Mouse (Mus musculus) lung, postnatal 0 days (tissue): ENCODE data around the gene Ttc38. TPM values are rescaled to one million over a fixed set of nuclear protein-coding genes. Genes with fewer than 3 reads are reported as not detected.

Experiments used
- ATAC-seq: fragments of 200-750 bp; cut with Nextera tagmentation; 2 replicates; pipeline ENCODE4 v1.8.0; 2017; ENCODE audit warnings: moderate library complexity
- DNase-seq: peaks from one replicate; pipeline ENCODE4 v3.0.0-alpha.2; 2016; ENCODE audit warnings: low spot score
- H3K27ac ChIP-seq: fragments of 300-500 bp; sonication (generic); 2 replicates; pipeline ENCODE4 v1.5.1; 2014; ENCODE audit warnings: antibody characterized with exemption, mild to moderate bottlenecking, low read length, mixed read lengths
- H3K27me3 ChIP-seq: fragments of 300-500 bp; sonication (generic); replicated peaks from 2 replicates; pipeline ENCODE4 v1.6.1; 2014; ENCODE audit warnings: low read length, mixed read lengths; ENCODE audit not compliant: insufficient read depth
- H3K36me3 ChIP-seq: fragments of 300-500 bp; sonication (generic); 2 replicates; pipeline ENCODE4 v1.6.1; 2014; ENCODE audit warnings: low read length, mixed read lengths; ENCODE audit not compliant: insufficient read depth
- H3K4me1 ChIP-seq: fragments of 300-500 bp; sonication (generic); 2 replicates; pipeline ENCODE4 v1.6.1; 2014; ENCODE audit warnings: antibody characterized with exemption, low read depth, low read length, mixed read lengths; ENCODE audit not compliant: insufficient read depth
- H3K4me2 ChIP-seq: fragments of 300-500 bp; sonication (generic); replicated peaks from 2 replicates; pipeline ENCODE4 v1.6.1; 2014; ENCODE audit warnings: low read depth, mild to moderate bottlenecking, low read length, moderate library complexity, mixed read lengths
- H3K4me3 ChIP-seq: fragments of 300-500 bp; sonication (generic); 2 replicates; pipeline ENCODE4 v1.5.1; 2014; ENCODE audit warnings: low read depth, low read length
- H3K9ac ChIP-seq: fragments of 300-500 bp; sonication (generic); replicated peaks from 2 replicates; pipeline ENCODE4 v1.6.1; 2014; ENCODE audit warnings: low read depth, mild to moderate bottlenecking
- H3K9me3 ChIP-seq: fragments of 300-500 bp; sonication (generic); 2 replicates; pipeline ENCODE4 v1.6.1; 2016; ENCODE audit warnings: low read length, mixed read lengths
- CTCF ChIP-seq: IDR thresholded peaks from 2 replicates; pipeline ENCODE4 v1.5.1; 2016; ENCODE audit warnings: antibody characterized with exemption, mild to moderate bottlenecking
- EP300 ChIP-seq: IDR thresholded peaks from 2 replicates; pipeline ENCODE4 v1.6.1; 2016; ENCODE audit warnings: antibody characterized with exemption, mild to moderate bottlenecking, control low read depth
- WGBS: fragments of 180-500 bp; shearing (Covaris S2); extraction: QIAGEN DNeasy Blood & Tissue Kit; methylation state at CpG from one replicate; pipeline ENCODE4 v1.1.7; 2014; 5-methylcytosine and 5-hydroxymethylcytosine counted together
- polyA plus RNA-seq: library from polyadenylated mRNA; unstranded; fragments of >200 nt; fragmentation: Nextera tagmentation; extraction: Ambion mirVana; gene quantifications from 2 replicates; pipeline ENCODE4 v1.2.1, GENCODE M21; 2015

Ttc38 gene
- polyA plus RNA-seq, 1 experiment from 2014 or later, result 8.7 TPM

DNA sequence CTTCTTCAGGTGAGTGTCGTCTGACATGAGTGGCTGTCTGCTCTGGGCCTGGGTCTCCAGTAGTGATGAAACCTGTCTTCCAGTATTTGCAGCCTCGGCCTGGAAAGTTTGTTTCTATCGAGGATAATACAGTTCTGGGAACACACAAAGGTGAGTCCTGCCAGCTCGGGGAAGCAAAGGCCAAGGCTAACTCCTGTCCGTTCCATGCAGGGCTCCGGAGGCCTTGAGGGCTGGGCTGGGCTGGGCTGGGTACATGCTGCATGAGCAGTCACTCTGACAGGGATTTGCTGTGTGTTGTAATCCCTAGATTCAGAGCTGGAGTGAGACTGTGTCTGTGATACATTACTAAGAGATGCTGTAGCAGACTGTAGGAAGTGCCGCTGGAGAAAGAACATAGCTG is 61.8 kb downstream of the Ttc38 start:
- Histone ChIP-seq H3K9ac (no peak overlapping the region), H3K9me3 (no peaks in the 10 kb centered on the region), H3K27ac (no peak overlapping the region), H3K4me3 (no peak overlapping the region), H3K4me1 (no peaks in the 10 kb centered on the region), H3K36me3 (peaks cover 48% of the 10 kb centered on the region), H3K4me2 (no peak overlapping the region), H3K27me3 (no peaks in the 10 kb centered on the region)
- TF ChIP-seq CTCF (no peak), EP300 (no peak)
- no peak for DNase-seq
- ATAC-seq, result no peak
- WGBS, result 85% methylated on average over 7 of the region's 7 CpGs

DNA sequence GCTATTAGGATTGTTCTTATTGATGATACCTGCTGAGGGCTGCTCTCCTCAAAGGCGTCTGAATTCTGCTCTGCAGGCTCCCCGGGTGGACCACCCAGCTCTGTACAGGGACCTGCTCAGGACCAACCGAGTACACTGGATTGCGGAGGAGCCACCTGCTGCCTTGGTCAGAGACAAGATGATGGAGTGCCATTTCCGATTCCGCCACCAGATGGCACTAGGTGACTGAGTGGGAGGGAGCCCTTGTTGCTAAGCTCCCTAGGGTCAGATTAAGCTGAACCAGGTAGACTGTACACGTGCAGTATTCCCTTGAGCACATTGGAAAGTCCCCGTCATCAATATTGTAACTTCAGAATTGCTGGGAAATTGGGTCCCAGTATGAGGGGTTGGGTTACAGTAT is 64.2 kb downstream of the Ttc38 start:
- TF ChIP-seq CTCF (peak; percentile 94), EP300 (no peak)
- no peaks in the 10 kb centered on the region for H3K4me1 ChIP-seq
- no peak overlapping the region for H3K4me3 ChIP-seq
- H3K27me3 ChIP-seq, result no peaks in the 10 kb centered on the region
- H3K9me3 ChIP-seq, result no peaks in the 10 kb centered on the region
- H3K27ac ChIP-seq, result no peak overlapping the region
- no peak overlapping the region for H3K4me2 ChIP-seq
- no peak overlapping the region for H3K9ac ChIP-seq
- ATAC-seq, result no peak
- DNase-seq, result peak; percentile 62
- H3K36me3 ChIP-seq, result peaks cover 40% of the 10 kb centered on the region
- WGBS, result 17% methylated on average over 8 of the region's 8 CpGs

DNA sequence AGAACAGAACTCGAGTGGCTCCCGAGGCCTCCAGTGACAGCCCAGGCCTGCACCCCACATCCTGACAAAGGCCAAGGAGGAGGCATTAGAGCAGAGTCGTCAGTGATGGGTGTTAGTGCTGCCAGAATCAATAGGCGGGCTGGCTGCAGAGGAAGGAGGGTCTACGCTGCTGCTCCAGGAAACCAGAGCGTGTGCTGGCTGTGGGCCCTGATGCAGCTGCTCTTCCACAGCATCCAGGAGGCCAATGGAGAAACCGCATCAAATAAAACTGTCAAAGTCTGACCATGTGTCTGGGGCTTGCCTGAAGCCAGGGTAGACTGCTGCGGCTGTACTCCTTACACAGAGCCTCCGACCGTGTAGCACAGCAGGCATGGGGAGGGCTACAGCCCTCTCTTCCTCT is 65.0 kb downstream of the Ttc38 start:
- Histone ChIP-seq H3K4me1 (no peaks in the 10 kb centered on the region), H3K36me3 (peaks cover 40% of the 10 kb centered on the region), H3K27me3 (no peaks in the 10 kb centered on the region), H3K27ac (no peak overlapping the region), H3K4me2 (no peak overlapping the region), H3K9ac (no peak overlapping the region), H3K9me3 (no peaks in the 10 kb centered on the region), H3K4me3 (no peak overlapping the region)
- TF ChIP-seq CTCF (no peak), EP300 (no peak)
- no peak for DNase-seq
- ATAC-seq, result no peak
- 77% methylated on average over 10 of the region's 10 CpGs for WGBS

DNA sequence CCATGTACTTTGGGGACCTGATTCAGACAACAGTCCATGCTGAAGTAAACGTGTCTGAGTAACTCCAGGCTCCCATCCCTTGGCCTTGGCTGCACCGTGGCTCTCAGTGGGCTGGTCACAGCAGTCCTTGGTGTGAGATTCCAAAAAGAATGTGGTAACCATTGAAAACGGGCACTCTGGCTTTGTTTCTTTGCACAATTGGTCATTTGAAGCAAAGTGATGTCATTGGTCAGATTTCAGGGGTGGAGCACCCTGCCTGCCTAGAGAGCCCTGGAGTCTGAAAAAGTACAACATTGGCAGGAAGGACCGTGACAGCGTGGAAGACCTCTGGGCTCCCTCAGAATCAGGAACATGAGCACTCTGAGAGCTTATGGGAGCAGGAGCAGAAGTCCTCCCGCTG is 67.3 kb downstream of the Ttc38 start:
- peaks cover 21% of the 10 kb centered on the region; the same call in 1 of the 2 replicates for H3K36me3 ChIP-seq
- WGBS, result 67% methylated on average over 6 of the region's 6 CpGs
- H3K27ac ChIP-seq, result no peak overlapping the region
- H3K27me3 ChIP-seq, result no peaks in the 10 kb centered on the region
- H3K9me3 ChIP-seq, result no peaks in the 10 kb centered on the region
- ATAC-seq (peak; percentile 37; the same call in 1 of the 2 replicates), DNase-seq (peak; percentile 45)
- H3K4me3 ChIP-seq, result no peak overlapping the region
- no peak overlapping the region for H3K9ac ChIP-seq
- TF ChIP-seq CTCF (no peak), EP300 (no peak)
- no peaks in the 10 kb centered on the region for H3K4me1 ChIP-seq
- H3K4me2 ChIP-seq, result no peak overlapping the region

DNA sequence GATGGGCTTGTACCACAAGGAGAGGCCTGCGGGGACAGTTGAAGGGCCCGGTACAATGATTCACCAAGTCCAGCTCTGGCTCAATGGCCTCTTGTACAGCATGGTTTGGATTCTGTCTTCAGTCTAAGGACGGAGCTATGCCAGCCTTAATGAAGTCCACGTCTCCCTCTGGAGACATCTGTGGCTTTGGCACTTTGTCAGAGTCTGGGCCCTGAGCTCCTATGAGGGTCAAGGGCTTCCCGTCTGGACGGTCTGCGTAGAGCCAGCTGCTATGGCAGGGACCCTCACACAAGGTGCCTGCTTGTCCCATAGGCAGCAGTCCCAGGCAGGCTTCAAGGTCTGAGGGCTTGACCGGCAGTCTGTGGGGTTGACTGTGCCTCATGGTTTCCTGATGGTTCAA is 68.2 kb downstream of the Ttc38 start:
- no peaks in the 10 kb centered on the region for H3K27me3 ChIP-seq
- ATAC-seq (no peak), DNase-seq (no peak)
- WGBS, result 74% methylated on average over 8 of the region's 8 CpGs
- no peak for TF ChIP-seq CTCF
- TF ChIP-seq EP300, result no peak
- H3K4me2 ChIP-seq, result no peak overlapping the region
- H3K27ac ChIP-seq, result no peak overlapping the region
- no peaks in the 10 kb centered on the region for H3K9me3 ChIP-seq
- no peak overlapping the region for H3K9ac ChIP-seq
- H3K4me3 ChIP-seq, result no peak overlapping the region
- H3K4me1 ChIP-seq, result no peaks in the 10 kb centered on the region
- H3K36me3 ChIP-seq, result peaks cover 16% of the 10 kb centered on the region; the same call in 1 of the 2 replicates

DNA sequence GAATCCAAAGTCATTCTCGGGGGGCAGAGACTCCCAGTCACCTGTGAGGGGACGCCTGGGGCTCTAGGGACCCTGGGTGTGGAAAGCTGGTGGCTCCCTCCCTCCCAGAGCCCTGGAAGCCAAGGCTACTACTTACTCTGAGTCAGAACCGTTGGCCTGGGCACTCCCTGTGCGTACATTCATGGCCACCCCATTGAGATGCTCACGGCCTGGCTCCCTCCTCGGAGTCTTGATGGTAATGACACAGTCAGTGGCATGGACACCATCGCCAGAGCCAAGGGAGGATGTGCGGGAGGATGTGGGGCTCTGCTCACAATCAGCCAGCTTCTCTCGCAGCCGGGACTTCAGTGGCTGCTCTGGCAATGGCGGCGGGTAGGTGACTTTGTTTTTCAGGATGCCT is 68.7 kb downstream of the Ttc38 start:
- no peaks in the 10 kb centered on the region for H3K27me3 ChIP-seq
- no peak for DNase-seq
- H3K4me3 ChIP-seq, result no peak overlapping the region
- no peak overlapping the region for H3K27ac ChIP-seq
- no peak overlapping the region for H3K9ac ChIP-seq
- peaks cover 16% of the 10 kb centered on the region; the same call in 1 of the 2 replicates for H3K36me3 ChIP-seq
- no peak for ATAC-seq
- H3K4me1 ChIP-seq, result no peaks in the 10 kb centered on the region
- WGBS, result 79% methylated on average over 12 of the region's 12 CpGs
- H3K9me3 ChIP-seq, result no peaks in the 10 kb centered on the region
- TF ChIP-seq EP300 (no peak), CTCF (no peak)
- no peak overlapping the region for H3K4me2 ChIP-seq

- Histone ChIP-seq H3K27ac (no peak overlapping the region), H3K4me2 (no peak overlapping the region), H3K4me3 (no peak overlapping the region), H3K9me3 (no peaks in the 10 kb centered on the region), H3K27me3 (no peaks in the 10 kb centered on the region), H3K4me1 (no peaks in the 10 kb centered on the region), H3K9ac (no peak overlapping the region), H3K36me3 (peaks cover 6% of the 10 kb centered on the region; the same call in 1 of the 2 replicates)
- WGBS, result 69% methylated on average over 10 of the region's 10 CpGs
- ATAC-seq (no peak), DNase-seq (no peak)
- no peak for TF ChIP-seq EP300
- TF ChIP-seq CTCF, result no peak
Measured at GRCm38 (mm10) chr15:85902505-85902904, 70.4 kb downstream of the Ttc38 start.
